Mouse (Mus musculus): ENCODE measurements at regions not wholly inside any gene's neighbourhood (a gene's known extent, or its start where the extent isn't known, plus 50 kb on each side); places are given as distances from the start of the nearest gene placed in this dataset.

DNA sequence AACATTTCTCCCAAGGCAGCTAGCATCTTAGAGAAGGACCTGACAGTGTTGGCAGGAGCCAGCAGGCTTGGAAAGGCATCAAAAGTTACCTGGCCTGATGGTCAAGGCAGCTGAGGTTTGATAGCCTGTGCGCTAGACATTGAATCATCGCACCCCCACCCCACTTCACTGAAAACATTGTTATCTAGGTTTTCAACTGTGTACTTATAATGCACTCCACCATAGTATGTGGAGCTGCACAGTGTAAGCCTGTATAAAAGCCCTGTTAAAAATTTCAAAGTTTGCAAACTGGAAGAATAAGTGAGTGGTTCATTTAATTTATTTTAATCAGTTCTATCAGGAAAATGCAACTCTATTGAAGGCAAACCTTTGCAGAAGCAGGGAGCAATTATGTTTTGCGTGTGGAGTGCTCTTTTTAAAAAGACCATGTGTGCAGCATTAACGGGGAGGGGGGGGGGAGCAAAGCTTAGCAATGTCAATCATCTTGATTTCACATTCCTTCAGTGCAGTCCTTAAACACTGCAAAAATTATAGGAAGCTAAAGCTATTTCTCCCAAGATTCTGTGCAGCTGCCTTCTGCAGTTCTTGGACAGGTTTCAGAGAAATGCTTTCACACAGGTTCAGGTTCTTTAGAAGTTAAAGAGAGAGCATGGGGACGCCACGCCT lies 304.4 kb upstream of the Ldb2 start:
- H3K4me1 ChIP-seq (ENCODE audit: control insufficient read depth, insufficient read depth, low read length): no peaks in the 10 kb centered on the region; the same call in 1 of the 2 replicates
- no peak overlapping the region for H3K27ac ChIP-seq (ENCODE audit: insufficient read depth, low read length)
- no peak overlapping the region for H3K4me3 ChIP-seq (ENCODE audit: insufficient read depth, low read length)
- TF ChIP-seq CTCF (IDR thresholded peaks at IDR 0.05; ENCODE audit: borderline replicate concordance, insufficient read depth, low read length) (no peak), POLR2A (IDR thresholded peaks at IDR 0.05; ENCODE audit: low read depth, low read length) (no peak)

- H3K4me3 ChIP-seq (ENCODE audit: insufficient read depth, low read length): no peak overlapping the region
- H3K4me1 ChIP-seq (ENCODE audit: control insufficient read depth, insufficient read depth, low read length): no peaks in the 10 kb centered on the region; the same call in 1 of the 2 replicates
- peak overlapping the region; percentile 58; the same call in 1 of the 2 replicates for H3K27ac ChIP-seq (ENCODE audit: insufficient read depth, low read length)
- no peak for TF ChIP-seq CTCF (IDR thresholded peaks at IDR 0.05; ENCODE audit: borderline replicate concordance, insufficient read depth, low read length)
Measured at GRCm38 (mm10) chr5:45102661-45103060, 303.2 kb upstream of the Ldb2 start.

DNA sequence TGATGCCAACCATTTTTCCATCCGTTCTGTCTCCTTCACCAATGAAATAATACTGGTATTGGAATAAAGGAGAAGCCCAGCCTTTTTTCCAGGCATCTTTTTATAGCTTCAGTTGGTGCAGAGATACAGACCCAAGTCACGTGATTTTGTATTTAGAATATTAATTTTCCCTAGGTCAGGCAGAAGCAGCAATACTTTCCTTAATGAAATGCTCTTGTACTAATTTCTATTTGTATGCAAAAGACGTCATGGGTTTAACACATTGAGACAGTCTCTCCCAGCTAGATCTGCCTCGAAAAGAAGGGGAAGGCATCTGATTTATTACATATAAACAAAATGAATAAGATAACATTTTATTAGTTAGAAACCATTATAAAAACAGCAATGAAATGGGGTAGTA lies 302.3 kb upstream of the Ldb2 start:
- no peak for TF ChIP-seq CTCF (IDR thresholded peaks at IDR 0.05; ENCODE audit: borderline replicate concordance, insufficient read depth, low read length)
- no peak for TF ChIP-seq POLR2A (IDR thresholded peaks at IDR 0.05; ENCODE audit: low read depth, low read length)
- Histone ChIP-seq H3K4me1 (ENCODE audit: control insufficient read depth, insufficient read depth, low read length) (no peaks in the 10 kb centered on the region; the same call in 1 of the 2 replicates), H3K27ac (ENCODE audit: insufficient read depth, low read length) (no peak overlapping the region), H3K4me3 (ENCODE audit: insufficient read depth, low read length) (no peak overlapping the region)

GRCm38 (mm10) chr5:45099082-45099481 lies 299.6 kb upstream of the Ldb2 start:
- TF ChIP-seq CTCF (IDR thresholded peaks at IDR 0.05; ENCODE audit: borderline replicate concordance, insufficient read depth, low read length): no peak
- no peak for TF ChIP-seq POLR2A (IDR thresholded peaks at IDR 0.05; ENCODE audit: low read depth, low read length)
- Histone ChIP-seq H3K4me1 (ENCODE audit: control insufficient read depth, insufficient read depth, low read length) (no peaks in the 10 kb centered on the region; the same call in 1 of the 2 replicates), H3K4me3 (ENCODE audit: insufficient read depth, low read length) (no peak overlapping the region), H3K27ac (ENCODE audit: insufficient read depth, low read length) (no peak overlapping the region)

DNA sequence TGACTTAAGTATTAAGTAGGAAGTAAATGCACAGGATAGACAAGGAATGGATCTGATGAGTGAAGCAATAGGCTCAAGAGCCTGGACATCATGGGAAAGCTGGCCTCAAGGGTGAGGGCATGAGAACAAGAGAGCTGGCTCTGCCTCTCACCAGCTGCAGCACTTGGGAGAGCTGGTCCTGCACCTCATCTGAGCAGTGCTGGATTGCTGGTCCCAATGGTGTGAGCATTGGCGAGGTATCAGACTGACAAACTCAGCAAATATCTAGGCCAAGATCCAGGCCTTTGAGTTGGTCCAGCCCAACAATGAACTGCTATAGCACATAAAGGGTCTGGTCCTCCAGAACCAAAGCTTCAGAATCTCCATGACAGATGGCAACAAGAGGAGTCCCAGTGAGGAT lies 298.5 kb upstream of the Ldb2 start:
- Histone ChIP-seq H3K4me3 (ENCODE audit: insufficient read depth, low read length) (no peak overlapping the region), H3K4me1 (ENCODE audit: control insufficient read depth, insufficient read depth, low read length) (no peaks in the 10 kb centered on the region), H3K27ac (ENCODE audit: insufficient read depth, low read length) (no peak overlapping the region)
- TF ChIP-seq POLR2A (IDR thresholded peaks at IDR 0.05; ENCODE audit: low read depth, low read length) (no peak), CTCF (IDR thresholded peaks at IDR 0.05; ENCODE audit: borderline replicate concordance, insufficient read depth, low read length) (no peak)

- no peak overlapping the region for H3K4me3 ChIP-seq (ENCODE audit: insufficient read depth, low read length)
Measured at GRCm38 (mm10) chr5:45084741-45085140, 285.3 kb upstream of the Ldb2 start.

GRCm38 (mm10) chr5:45082601-45083000 lies 283.1 kb upstream of the Ldb2 start:
- Histone ChIP-seq H3K4me3 (ENCODE audit: insufficient read depth, low read length) (no peak overlapping the region), H3K27ac (ENCODE audit: insufficient read depth, low read length) (peak overlapping the region; percentile 57), H3K4me1 (ENCODE audit: control insufficient read depth, insufficient read depth, low read length) (no peaks in the 10 kb centered on the region; the same call in 1 of the 2 replicates)
- no peak for TF ChIP-seq CTCF (IDR thresholded peaks at IDR 0.05; ENCODE audit: borderline replicate concordance, insufficient read depth, low read length)

More at GRCm38 (mm10) chr5:45084741-45085140, 285.3 kb upstream of the Ldb2 start:
- H3K27ac ChIP-seq (ENCODE audit: insufficient read depth, low read length): no peak overlapping the region
- TF ChIP-seq CTCF (IDR thresholded peaks at IDR 0.05; ENCODE audit: borderline replicate concordance, insufficient read depth, low read length) (no peak), POLR2A (IDR thresholded peaks at IDR 0.05; ENCODE audit: low read depth, low read length) (no peak)
- no peaks in the 10 kb centered on the region; the same call in 1 of the 2 replicates for H3K4me1 ChIP-seq (ENCODE audit: control insufficient read depth, insufficient read depth, low read length)

DNA sequence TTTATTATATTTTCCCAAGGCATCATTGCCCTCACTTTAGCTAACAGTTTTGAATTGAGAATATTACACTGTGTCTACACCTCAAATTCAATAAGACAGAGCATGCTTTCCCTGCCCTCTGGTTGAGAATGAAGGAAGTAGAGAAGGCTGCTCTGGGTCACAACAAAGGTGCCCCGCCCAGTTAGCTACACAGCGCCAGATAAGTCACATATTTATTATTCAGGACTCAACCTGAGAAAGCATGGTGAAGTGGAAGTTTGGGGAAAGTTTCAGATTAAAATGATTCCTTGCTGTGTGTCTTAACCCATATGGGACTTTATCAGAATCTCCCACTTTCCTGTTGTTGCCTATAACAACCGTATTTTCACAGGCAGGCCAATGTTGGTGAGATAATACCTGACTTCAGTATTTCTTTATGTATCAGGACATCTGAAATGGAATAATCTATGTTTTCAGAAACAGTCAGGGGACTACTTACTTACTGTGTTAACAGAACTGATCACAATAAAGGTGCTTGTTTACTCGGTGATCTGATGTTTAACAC lies 276.9 kb upstream of the Ldb2 start:
- H3K4me1 ChIP-seq (ENCODE audit: control insufficient read depth, insufficient read depth, low read length): no peaks in the 10 kb centered on the region
- TF ChIP-seq POLR2A (IDR thresholded peaks at IDR 0.05; ENCODE audit: low read depth, low read length) (no peak), CTCF (IDR thresholded peaks at IDR 0.05; ENCODE audit: borderline replicate concordance, insufficient read depth, low read length) (no peak)

DNA sequence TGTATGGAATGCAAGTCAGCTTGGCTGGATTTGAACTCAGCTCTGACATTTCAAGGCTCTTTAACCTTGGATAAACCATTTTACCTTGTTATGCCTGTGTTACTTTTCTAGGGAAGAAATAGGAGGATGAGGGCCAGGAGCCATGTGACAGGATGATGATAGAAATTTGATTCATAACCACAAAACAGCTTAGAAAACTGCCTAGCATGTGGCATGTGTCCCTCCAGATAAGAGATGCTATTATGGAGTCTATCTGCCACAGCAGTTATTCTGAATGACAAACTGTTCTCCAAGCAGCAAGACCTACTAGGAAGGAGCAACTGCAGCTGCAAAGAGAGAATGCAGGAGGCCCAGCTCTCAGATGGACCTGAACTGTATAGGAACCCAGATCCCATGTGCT lies 275.7 kb upstream of the Ldb2 start:
- TF ChIP-seq POLR2A (IDR thresholded peaks at IDR 0.05; ENCODE audit: low read depth, low read length) (no peak), CTCF (IDR thresholded peaks at IDR 0.05; ENCODE audit: borderline replicate concordance, insufficient read depth, low read length) (no peak)
- Histone ChIP-seq H3K27ac (ENCODE audit: insufficient read depth, low read length) (no peak overlapping the region), H3K4me1 (ENCODE audit: control insufficient read depth, insufficient read depth, low read length) (no peaks in the 10 kb centered on the region), H3K4me3 (ENCODE audit: insufficient read depth, low read length) (no peak overlapping the region)

More for the DNA sequence above, 276.9 kb upstream of the Ldb2 start:
- H3K4me3 ChIP-seq (ENCODE audit: insufficient read depth, low read length): no peak overlapping the region
- no peak overlapping the region for H3K27ac ChIP-seq (ENCODE audit: insufficient read depth, low read length)

DNA sequence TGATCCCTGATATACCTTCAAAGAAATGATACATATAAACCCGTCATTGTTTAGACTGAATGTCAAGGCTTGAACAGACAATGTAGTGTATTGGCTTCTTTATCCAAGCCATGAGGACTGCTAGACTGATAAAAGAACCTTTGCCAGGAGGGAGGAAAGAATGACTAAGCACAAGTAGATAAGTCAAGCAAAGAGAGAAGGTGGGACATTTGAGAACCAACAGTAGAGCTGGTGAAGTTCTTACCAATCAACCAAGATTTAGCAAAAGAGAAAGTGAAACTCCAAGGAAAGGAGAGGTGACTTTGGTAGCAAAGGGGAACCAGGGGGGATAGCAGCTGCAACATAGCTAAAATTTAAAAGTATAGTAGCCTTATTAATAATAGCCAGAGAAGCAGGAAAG lies 273.0 kb upstream of the Ldb2 start:
- TF ChIP-seq CTCF (IDR thresholded peaks at IDR 0.05; ENCODE audit: borderline replicate concordance, insufficient read depth, low read length) (no peak), POLR2A (IDR thresholded peaks at IDR 0.05; ENCODE audit: low read depth, low read length) (no peak)
- Histone ChIP-seq H3K27ac (ENCODE audit: insufficient read depth, low read length) (no peak overlapping the region), H3K4me3 (ENCODE audit: insufficient read depth, low read length) (no peak overlapping the region), H3K4me1 (ENCODE audit: control insufficient read depth, insufficient read depth, low read length) (no peaks in the 10 kb centered on the region)

All from embryonic fibroblast, embryonic 13.5 days (primary cell).